Mouse (Mus musculus) ZHBTc4 (cell line): ENCODE data around the gene Lypla2.

Experiments
- DNase-seq: peaks from one replicate; pipeline ENCODE4 v3.0.0-alpha.2; 2011; ENCODE audit warnings: low read depth, low spot score

The Lypla2 gene

GRCm38 (mm10) chr4:135949911-135950310 lies 22.5 kb downstream of the Lypla2 start:
- DNase-seq, result no peak

GRCm38 (mm10) chr4:135949475-135949874 lies 23.0 kb downstream of the Lypla2 start:
- no peak for DNase-seq

GRCm38 (mm10) chr4:135948142-135948541 lies 24.3 kb downstream of the Lypla2 start:
- DNase-seq, result no peak

- DNase-seq, result no peak
These were observed 25.6 kb downstream of the Lypla2 start for GRCm38 (mm10) chr4:135946659-135947301.

GRCm38 (mm10) chr4:135946278-135946658 lies 26.2 kb downstream of the Lypla2 start, which contains the start of gene Hmgcl:
TSS of gene Hmgcl (plus strand) at chr4:135946448.
- DNase-seq, result peak; percentile 97

GRCm38 (mm10) chr4:135945706-135946105 lies 26.7 kb downstream of the Lypla2 start:
- DNase-seq, result no peak

GRCm38 (mm10) chr4:135943389-135943788 lies 29.0 kb downstream of the Lypla2 start:
- DNase-seq, result no peak

- DNase-seq, result no peak
These were observed 30.2 kb downstream of the Lypla2 start for GRCm38 (mm10) chr4:135942193-135942592.

GRCm38 (mm10) chr4:135941026-135941425 lies 31.4 kb downstream of the Lypla2 start:
- peak; percentile 79 for DNase-seq

- peak; percentile 66 for DNase-seq
These were observed 33.6 kb downstream of the Lypla2 start for GRCm38 (mm10) chr4:135938858-135939257.

- DNase-seq, result no peak
These were observed 36.9 kb downstream of the Lypla2 start for GRCm38 (mm10) chr4:135935502-135935901.

- no peak for DNase-seq
These were observed 37.5 kb downstream of the Lypla2 start for GRCm38 (mm10) chr4:135934708-135935500.

- peak; percentile 51 for DNase-seq
These were observed 40.6 kb downstream of the Lypla2 start for GRCm38 (mm10) chr4:135931832-135932231.

GRCm38 (mm10) chr4:135930239-135930638 lies 42.2 kb downstream of the Lypla2 start:
- DNase-seq, result no peak

- DNase-seq, result no peak
These were observed 42.6 kb downstream of the Lypla2 start for GRCm38 (mm10) chr4:135929828-135930227.

GRCm38 (mm10) chr4:135929405-135929804 lies 43.0 kb downstream of the Lypla2 start:
- DNase-seq, result no peak

GRCm38 (mm10) chr4:135928376-135928775 lies 44.0 kb downstream of the Lypla2 start:
- DNase-seq, result no peak

GRCm38 (mm10) chr4:135926861-135927260 lies 45.6 kb downstream of the Lypla2 start:
- DNase-seq, result peak; percentile 58

GRCm38 (mm10) chr4:135926195-135926808 lies 46.1 kb downstream of the Lypla2 start:
- DNase-seq, result peak; percentile 40

GRCm38 (mm10) chr4:135925341-135925740 lies 47.1 kb downstream of the Lypla2 start:
- no peak for DNase-seq

GRCm38 (mm10) chr4:135924418-135924817 lies 48.0 kb downstream of the Lypla2 start:
- DNase-seq, result no peak

- no peak for DNase-seq
These were observed 50.2 kb downstream of the Lypla2 start for GRCm38 (mm10) chr4:135922190-135922589.
